Mouse (Mus musculus): ENCODE measurements around the gene Nfib.

Gene Nfib

DNA sequence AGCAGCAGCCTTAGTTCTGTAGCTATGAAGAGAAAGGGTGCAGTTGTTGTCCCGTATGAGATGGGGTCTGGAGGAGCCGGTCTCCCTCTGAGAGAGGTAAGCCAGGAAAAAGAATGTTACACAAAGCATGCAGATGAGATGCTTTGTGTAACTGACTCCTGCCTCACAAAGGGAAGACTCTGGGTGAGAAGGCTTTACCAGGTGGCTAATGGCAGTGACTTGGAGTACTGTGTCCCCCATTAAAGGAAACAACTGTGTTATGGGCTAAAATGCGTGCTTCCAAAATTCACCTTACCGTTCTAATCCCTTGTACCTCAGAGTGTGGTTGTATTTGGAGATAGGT is 162.2 kb downstream of the Nfib start:
- ATAC-seq (ENCODE audit: insufficient number of reproducible peaks, low FRiP score, low TSS enrichment): no peak

DNA sequence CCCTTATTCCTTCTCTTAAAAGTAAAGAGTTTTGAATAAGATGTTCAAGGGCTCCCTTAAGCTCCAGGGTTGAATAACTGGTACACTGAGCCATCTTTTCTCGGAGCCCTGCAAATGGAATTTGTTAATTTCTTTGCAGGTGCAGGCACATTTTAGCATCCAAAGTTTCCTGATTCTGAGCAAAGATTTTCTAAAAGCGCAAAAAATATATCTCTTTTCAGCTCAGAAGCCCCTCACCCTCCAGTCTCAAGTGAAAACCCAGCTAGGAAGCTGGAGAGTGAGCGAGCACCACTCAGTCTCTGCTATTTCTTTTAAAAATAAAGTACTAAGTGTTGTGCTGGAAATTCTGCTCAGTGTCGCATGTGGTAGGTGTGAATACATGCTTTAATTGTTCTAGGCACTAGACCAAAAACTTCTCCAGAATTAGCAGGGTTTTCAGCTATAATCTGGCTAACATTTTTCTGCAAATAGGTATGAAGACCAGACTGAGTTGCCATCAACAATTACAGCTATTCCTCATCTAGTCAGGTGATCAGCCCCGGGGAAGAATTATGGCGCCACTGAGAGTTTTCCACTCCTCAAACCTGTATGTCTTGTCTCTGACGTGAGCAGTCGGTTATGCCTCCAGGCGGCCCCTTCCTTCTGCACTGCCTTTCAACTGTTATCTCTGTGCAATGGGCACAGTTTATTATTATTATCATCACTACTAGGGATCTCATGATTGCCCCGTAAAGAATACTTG is 162.7 kb downstream of the Nfib start:
- ATAC-seq (ENCODE audit: insufficient number of reproducible peaks, low FRiP score, low TSS enrichment): no peak

DNA sequence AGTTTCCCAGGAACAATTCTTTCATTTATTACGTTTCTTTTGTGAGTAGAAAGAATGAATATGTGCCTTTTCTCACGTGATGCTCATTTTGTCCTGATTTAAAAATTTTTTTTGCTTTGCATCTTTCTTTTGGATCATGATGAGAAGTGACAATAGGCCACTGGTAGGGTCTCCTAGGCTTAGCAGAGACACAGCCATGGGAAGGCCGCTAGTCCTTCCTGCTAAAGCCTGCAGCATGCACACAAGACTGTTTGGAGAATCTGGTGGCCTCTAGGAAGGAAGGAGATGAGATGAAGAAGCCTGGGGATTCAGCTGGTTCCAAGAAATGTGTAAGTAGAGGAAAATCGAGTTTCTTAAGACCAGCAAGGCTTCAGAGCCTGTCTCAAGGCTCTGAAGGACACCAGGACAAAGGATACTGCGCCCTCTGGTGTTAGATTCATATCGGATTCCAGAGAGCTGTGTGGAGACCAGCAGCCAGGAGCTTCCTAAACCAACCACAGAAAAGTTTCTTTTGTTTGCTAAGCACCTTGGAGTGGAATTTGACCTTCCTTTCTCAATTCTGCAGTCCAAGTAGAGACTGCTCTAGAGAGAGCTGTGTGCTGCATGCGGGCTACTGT is 163.5 kb downstream of the Nfib start:
- ATAC-seq (ENCODE audit: insufficient number of reproducible peaks, low FRiP score, low TSS enrichment): peak; percentile 64

DNA sequence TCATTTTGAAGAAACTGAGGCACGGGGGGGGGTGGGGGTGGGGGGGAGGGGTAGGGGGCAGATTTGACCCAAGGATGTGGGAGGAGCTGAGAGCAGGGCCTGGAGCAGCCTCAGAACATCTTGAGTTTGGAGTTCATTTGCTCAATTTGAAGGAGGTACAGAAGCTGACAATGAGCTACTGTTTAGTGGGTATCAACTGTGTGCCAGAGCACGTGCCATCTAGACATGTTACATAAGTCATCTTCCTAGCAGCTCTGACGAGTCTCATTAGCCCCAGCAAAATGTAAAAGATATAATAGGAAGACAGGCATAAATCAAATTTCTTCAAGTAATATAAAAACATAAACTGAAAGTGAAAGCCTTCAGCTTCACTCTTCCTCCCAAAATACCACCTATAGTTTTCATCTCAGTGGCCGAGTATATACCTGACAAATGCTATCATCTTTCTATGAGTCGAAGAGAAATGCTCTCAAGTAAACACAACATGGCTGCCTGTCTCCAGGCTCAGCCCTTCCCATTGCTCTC is 165.0 kb downstream of the Nfib start:
- no peak for ATAC-seq (ENCODE audit: insufficient number of reproducible peaks, low FRiP score, low TSS enrichment)

DNA sequence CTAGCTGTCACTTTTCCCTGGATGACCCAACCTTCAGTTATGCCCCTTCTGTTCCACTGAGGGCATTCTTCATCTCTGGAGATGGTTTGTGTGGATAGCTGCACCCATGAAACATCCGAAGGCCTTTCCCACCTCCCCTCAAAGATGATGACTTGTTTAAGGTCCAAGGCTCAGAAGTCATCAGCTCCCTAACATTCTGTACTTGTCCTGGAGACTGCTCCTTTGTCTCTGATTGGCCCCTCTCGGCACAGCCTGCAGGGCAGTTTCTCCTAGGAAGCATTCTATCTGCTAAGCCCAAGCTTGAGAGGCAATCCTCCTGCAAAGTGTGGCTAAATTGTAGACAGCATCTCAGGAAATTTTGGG is 165.5 kb downstream of the Nfib start:
- no peak for ATAC-seq (ENCODE audit: insufficient number of reproducible peaks, low FRiP score, low TSS enrichment)

DNA sequence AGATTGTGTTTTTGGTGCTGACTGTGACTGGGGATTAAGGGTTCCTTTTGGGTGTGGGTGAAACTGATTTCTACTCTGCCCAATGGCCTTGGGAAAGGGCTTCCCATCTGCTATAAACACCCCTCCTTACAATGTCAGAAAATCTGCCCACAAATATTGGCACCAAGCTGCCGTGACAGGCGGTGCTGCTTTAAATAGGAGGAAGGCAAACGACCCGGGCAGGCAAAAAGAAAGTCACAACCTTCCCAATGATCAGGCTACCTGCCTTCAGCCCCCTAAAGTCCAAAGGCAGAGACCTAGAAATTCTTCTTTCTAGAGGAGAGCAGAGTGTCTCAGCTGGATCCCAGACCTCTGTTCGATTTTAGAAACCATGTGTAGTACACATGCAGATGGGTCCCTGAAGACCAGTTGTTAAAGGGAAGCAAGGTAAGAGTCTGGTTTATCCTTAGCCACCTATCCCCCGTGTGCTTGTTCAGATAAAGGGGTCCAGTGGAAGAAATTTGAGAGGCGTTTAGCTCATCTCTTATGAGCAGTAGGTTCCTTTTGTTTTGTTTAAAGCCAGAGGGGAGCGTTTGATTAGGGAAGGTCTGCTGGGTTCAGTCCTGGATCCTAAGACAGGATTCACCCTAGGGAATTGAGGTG is 166.0 kb downstream of the Nfib start:
- ATAC-seq (ENCODE audit: insufficient number of reproducible peaks, low FRiP score, low TSS enrichment): peak; percentile 57

DNA sequence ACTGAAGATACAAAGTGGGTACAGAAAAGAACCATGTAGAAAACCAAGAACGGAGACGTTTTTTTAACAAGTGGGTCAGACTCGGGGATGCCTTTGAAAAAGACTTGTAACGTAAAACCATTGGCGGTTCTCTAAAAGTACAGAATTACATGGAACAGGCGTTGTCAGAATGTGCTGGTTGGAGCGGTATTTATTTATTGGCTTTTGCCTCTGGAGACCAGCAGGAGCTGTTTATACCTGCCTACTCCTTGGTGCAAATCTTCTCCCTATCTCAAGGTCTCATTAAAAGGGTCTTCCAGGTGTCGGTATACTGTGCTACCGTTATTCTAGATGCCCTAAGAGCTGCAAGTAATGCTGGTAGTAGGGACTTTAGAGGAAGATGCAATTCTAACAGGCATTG is 166.7 kb downstream of the Nfib start:
- ATAC-seq (ENCODE audit: insufficient number of reproducible peaks, low FRiP score, low TSS enrichment): no peak

DNA sequence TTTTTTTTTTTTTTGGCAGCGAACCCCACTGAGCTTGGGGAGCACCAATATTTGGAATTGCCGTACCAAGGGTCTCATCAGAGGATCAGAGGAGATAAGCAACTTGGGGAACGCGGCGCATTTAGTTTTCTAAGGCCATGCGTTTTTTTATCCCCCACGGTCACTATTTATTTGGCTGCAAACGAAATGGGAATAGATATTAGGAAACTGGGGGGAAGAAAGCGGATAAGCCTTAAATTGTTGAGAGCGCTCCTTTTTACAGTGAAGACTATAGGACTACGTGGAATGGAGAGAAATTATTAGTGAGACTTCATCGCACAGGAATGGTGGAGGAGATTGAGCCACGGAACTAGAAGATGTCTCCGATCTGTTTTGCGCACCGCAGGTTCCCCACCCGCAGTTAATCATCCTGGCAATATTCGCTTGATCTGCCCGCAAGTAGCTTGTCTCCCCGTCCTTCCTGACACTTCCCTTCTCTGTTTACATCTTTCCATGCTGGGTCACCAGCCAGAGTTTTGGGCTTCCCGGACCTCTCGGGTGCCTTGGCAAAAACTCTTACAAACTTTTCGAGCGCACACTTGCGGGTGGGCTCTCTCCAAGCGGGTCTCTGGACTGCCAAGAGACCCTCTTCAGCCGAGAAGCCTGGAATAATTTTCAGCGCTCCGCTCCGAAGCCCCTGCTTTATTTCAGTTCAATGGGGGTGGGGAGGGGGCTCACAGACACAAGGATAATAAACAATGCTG is 167.3 kb downstream of the Nfib start:
- no peak for ATAC-seq (ENCODE audit: insufficient number of reproducible peaks, low FRiP score, low TSS enrichment)

DNA sequence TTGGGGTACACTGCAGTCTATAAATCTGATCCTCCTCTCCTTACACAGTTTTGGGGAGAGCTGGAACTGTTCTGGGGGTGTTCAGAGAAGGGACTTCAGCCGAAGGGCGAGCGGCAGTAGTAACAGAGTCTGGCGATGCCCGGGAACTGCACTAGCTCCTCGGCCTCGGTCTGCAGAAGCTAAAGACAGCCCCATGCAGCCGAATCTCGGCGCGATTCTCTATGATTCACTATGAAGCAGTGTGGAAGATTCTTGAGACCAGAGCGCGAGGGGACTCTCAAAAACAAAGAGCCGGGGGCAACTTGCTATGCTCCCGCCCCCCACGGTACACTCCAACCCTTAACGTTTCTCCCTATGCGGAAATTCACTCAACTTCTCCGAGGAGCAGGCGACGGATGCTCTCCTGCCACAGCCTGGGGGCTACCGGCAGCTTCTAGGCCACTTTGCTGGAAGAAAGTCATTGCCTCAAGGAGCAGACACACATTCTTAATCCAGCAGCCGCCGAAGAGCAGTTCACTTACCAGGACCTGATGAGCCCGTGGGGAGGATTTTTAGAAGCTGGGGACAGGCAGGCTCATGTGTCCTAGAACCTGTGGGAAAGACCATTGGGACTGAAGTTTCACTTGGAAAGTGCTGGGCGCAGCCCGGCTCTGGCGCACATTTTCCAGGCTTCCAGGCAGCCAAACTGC is 168.1 kb downstream of the Nfib start:
- ATAC-seq (ENCODE audit: insufficient number of reproducible peaks, low FRiP score, low TSS enrichment): no peak

DNA sequence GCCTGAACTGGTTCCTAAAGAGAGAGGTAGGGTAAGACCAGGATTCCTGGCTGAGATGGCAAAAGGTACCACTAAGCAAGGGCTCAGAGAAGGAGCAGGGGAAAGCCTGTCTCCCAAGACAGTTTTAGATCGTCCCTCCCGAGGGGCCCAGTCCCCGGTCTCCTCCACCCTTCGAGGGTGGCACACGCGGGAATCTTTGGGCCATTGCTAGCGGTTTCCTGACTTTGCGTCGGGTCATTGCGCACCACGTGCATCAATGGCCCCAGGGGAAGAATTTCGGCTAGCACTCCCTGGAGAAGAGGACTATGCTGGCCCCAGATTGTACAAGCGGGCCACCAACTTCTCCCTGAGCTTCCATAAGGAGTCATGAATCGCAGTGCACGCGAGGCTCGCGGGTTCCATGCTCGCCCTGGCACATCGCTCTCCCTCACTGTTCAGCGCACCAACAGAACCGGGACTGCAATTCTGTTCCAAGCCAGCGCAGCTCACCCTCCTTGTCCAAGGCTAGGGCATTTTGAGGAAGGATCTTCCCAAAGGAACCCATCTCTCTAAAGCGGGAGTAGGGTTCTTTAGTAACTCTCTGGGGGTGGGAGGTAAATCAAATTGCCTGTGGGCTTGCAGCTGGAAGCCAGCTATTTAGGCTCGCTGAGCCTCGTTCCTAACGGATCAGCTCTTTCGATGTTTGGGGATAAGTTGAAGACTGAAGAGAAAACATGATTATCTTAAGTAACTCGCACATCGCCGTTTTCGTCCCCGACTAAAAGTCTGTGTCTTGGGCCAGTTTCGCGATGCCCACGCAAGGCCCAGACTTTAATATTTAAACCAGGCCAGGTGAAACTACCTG is 168.9 kb downstream of the Nfib start:
- ATAC-seq (ENCODE audit: insufficient number of reproducible peaks, low FRiP score, low TSS enrichment): no peak

DNA sequence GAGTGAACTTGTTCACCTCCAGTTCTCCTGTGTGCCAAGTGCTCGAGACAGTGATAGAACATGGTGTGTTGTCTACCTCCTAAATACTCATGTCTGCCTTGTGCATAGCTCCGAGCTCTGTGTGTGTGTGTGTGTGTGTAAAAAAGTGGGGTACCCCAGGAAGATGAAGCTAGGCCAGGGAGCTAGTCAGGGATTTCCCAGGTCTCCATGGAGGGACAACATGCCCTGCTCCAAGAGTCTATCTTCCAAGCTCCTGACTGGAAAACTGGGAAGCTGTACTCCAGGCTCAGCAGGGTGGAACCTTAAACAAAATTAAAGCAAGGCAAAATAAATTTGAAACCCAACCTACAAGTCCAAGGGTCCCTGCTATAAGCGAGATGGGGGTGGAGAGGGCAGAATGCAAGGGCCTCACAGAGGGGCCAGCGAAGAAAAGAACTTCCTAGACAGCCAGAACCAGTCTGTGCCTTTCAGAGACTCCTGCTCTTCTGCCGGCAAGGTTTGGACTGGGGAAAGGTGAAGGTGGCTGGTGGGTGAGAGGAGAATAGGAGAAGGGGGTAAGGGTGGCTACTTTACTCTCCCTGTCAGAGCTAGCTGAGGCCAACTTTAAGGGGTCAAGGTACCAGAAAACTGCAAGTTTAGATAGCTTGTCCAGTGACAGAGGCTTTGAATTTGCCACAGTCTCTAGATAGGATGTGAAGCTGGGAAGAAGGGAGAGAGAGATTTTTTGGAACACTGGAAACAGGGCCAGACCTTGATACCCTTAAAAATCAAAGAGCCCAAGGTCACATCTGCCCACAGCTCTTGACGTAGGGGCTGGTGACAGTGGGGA is 169.7 kb downstream of the Nfib start:
- no peak for ATAC-seq (ENCODE audit: insufficient number of reproducible peaks, low FRiP score, low TSS enrichment)

DNA sequence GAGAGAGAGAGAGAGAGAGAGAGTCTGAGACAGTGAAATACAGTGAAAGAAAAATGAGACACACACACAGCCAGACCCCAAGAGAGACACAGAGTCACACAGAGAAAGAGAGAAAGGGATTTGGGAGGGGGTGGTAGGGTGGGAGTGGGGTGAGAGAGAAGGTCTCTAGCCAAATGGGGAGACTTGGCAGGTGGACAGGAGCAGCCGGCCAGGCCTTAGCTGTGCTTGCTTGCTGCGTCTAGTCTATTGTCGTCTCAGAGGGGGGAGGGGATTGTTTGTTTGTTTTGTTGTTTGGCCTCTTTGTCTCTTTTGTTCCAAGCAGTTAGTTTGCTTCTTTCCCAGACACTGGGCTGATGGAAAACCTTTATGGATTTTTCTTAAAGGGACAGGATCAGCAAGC is 172.3 kb downstream of the Nfib start:
- ATAC-seq (ENCODE audit: insufficient number of reproducible peaks, low FRiP score, low TSS enrichment): no peak

DNA sequence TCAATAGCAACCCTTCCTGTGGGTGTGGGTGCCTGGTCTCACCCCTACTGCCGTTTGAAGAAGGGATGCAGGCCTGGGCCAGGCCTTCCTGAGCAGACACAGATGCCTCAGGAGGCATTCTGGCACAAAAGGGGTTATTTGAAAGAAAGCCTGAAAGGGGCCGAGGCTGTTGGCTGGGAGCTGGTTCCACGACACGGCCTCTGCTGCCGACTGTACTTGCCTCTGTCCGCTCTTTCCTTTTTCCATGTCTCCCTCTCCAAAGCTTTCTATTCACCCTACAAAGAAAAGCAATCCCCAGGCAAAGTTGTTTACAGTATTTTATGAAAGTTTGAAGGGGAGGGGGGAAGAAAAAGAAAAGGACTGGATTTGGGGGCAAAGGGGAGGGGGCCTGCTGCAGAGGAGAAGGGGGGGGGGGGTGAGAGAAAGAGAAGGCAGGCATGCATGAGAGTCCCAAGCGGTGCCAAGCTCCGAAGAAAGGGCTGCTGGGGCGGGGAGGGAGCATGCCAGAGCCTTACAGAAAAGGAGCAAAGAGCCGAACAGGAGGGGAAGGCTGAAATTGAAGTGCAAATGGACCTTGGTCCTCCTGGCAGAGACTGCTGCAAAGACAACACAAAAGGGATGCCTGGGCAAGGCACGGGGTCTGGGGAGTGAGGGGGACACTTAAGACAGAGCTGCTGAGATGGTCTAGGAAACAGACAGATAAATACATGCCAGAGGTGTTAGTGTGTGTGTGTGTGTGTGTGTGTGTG is 172.9 kb downstream of the Nfib start:
- peak; percentile 41; the same call in 1 of the 2 replicates for ATAC-seq (ENCODE audit: insufficient number of reproducible peaks, low FRiP score, low TSS enrichment)

DNA sequence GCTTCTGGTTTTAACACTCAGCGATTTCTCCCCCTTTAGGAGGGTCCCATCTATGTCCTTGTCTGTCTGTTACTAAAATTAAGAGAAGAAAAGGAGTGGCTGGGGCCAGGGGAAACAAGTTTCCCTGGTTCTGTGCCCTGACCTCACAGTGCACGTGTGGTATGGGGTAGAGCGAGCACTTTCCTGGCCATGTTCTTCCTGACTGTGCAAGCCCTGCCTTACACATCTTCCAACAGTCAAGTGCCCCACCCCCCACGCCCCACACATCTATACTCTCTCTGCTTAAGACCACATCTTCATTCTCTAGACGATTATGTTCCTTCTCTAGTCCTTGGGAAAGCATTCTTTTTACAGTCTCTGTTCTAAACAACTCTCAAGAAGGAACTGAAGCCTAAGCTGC is 173.6 kb downstream of the Nfib start:
- ATAC-seq (ENCODE audit: insufficient number of reproducible peaks, low FRiP score, low TSS enrichment): no peak

DNA sequence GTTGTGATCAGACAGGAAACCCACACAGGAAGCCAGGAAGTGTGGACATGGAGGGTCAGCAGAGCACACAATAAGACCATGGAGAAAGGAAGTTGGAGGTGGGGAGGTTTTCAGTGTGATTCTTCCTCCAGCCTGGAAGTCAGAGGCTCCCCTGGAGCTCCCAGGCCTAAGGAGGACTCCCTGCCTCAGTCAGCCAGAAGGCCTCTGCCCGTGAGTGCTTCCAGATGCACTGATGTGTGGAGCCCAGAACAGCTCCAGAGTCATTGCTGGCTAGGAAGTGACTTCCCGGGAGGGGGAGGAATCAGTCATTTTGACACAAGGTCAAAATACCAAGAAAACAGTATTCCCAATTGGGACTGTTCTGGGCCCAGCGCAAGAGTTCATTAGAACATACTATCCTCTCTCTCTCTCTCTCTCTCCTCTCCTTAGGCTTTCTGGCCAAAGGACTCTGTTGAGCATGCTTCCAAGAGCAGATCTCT is 174.6 kb downstream of the Nfib start:
- no peak for ATAC-seq (ENCODE audit: insufficient number of reproducible peaks, low FRiP score, low TSS enrichment)

DNA sequence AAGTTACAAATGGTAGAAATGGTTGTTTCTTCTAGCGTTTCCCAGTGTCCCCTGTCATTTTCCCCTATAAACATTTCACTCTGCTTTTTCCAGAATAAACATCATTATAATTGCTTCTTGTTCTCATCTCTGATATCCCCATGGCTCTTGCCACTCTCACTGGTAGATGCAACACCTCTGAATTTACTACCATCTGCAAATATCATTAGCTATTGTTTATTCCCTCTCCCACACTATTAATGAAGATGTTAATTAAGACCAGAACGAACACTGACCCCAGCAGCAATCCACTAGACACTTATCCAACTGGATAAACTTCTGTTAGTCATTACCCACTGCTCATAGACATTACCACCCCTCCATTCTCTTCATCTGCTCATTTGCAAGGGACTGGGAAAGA is 176.6 kb downstream of the Nfib start:
- no peak for ATAC-seq (ENCODE audit: insufficient number of reproducible peaks, low FRiP score, low TSS enrichment)

DNA sequence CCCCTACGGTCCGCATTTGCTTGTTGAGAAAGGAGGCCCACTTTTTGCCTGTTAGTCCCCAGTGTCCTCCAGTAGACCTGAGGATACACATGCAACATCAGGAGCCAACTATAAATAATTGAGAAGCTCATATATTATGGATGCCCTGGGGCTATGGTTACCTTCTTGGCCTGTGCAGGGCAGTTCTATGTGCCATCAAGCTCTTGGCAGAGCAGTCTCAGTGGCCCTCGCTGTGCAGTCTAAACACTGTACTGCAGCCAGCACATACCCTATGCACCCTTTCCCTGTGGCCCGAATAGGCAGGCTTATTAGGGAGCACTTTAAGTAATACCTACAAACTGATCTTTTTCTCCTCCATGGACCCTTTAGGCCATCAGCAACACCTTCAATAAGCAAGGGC is 185.6 kb downstream of the Nfib start:
- 0 out of 2 replicates have a peak, but pooled peaks have one; percentile 8 for ATAC-seq (ENCODE audit: insufficient number of reproducible peaks, low FRiP score, low TSS enrichment)

DNA sequence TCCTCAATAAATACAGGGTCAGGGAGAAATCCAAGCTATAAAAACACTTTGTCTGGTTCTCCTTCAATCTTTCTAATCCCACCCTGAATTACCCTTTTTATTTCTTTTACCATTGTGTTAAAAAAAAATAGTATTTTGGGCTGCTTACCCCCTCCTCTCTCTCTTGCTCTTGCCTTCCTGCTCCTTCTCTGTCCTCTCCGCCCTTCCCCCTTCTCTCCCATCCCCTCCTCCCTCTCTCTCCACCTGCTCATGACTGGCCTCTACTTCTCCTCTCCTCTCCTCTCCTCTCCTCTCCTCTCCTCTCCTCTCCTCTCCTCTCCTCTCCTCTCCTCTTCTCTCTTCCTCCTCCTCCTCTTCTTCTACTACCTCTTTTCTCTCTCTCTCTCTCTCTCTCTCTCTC is 187.4 kb downstream of the Nfib start:
- no peak for ATAC-seq (ENCODE audit: insufficient number of reproducible peaks, low FRiP score, low TSS enrichment)

Data from cerebellum, adult (tissue).